Mouse (Mus musculus): ENCODE results near the gene Gm13119.
"Not testable (repeated sequence)": the region's sequence is repeated elsewhere in the genome, so short reads cannot be mapped to it uniquely, and the experiment has no call there.

The Gm13119 gene

GRCm38 (mm10) chr4:144357642-144358041, at the start of gene Gm13119:
TSS of gene Gm13119 (plus strand) at chr4:144357942.
- not testable (repeated sequence) for DNase-seq

- DNase-seq: not testable (repeated sequence)
Observed at GRCm38 (mm10) chr4:144312666-144313460, 44.9 kb upstream of the Gm13119 start.

- not testable (repeated sequence) for DNase-seq
Observed at GRCm38 (mm10) chr4:144329949-144330348, 27.8 kb upstream of the Gm13119 start, which contains the start of gene Gm13128. TSS of gene Gm13128 (plus strand) at chr4:144330249.

DNA sequence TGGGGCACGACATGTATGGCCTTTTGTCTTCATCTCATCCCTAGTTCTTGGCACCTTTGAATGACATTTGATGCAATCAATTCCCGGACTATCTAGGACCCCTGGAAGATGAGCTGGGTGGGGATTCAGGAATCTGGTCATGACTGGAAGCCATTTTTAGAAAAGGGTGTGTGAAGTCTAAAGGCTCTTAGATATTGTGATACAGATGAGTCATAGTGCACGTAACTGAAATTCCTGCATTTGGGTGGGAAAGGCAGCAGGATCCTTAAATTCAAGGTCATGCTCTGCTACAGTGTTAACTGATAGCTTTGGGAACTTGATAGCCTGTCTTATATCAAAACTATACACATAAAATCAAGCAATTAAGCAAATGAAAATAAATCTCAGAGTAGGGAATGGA, 21.9 kb upstream of the Gm13119 start:
- DNase-seq: not testable (repeated sequence)

GRCm38 (mm10) chr4:144377911-144378310, 20.2 kb downstream of the Gm13119 start, which contains the start of gene Pramef20:
TSS of gene Pramef20 (minus strand) at chr4:144377933.
- DNase-seq: no peak

- no peak for DNase-seq
Observed at GRCm38 (mm10) chr4:144396316-144396715, 38.6 kb downstream of the Gm13119 start.

DNA sequence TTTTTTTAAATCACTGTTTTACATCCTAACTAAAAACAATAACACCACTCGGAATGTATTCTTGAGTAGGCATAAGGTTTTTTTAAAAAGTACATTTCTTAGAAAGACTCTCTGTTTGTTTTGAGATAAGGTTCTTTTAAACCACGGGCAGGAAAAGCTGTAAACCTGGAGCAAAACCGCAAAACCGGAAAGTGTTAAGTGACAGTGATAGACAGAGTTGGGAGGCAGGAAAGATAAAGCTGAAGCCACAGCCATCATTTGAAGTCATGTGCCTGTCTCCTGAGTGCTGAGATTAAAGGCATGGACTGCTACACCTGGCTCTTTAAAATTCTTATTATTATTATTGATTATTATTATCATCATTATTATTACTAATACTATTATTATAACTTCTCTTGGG, 45.0 kb downstream of the Gm13119 start:
- DNase-seq: no peak

DNA sequence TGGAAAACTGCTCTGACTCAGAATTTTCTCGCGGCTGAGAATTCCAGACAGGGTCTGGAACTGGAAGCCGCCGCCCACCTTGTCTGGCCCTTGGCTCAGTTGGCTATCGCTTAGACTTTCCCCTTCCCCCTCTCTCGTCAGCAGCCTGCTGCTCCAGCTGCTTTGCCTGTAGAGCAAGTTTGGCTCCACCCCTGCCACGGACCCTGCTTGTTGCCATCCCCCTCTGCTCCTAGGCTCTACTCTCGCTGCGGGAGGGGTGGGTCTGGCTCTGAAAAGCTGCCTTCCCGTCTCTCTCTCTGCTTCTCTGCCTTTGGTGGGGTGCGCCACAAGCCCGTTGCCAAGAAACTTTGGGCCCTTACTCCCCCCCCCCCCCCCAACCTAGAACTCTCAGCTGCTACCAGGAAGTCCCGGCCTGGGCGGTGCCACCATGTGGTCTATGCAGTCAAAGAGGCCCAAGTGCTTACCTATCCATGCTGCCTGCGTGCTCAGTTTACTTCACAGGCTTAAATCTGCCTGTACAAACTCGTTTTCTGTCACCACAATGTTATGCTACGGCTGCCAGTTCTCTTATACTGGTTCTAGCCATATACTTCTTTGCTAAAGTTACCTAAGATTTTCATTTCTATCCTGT, 46.8 kb downstream of the Gm13119 start:
- DNase-seq: peak; percentile 22 to 28

DNA sequence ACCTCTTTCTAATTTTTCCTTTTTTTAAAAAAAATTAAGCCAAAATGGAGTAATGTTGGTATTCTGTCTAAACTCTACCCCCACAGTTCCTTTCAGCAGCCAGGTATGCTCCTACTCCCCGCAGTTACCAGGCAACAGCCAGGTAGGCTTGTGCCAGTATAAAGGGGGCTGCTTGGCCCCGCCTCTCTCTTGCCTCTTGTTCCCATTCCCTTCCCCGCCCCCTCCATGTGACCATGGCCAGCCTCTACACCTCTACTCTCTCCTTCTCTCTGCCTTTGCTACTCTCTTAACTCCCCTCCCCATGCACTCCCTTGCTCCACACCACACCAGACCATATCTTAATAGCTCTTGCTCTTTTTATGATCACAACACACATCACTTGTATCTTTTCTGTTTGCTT, 48.5 kb downstream of the Gm13119 start:
- DNase-seq: no peak

- DNase-seq: no peak
Observed at GRCm38 (mm10) chr4:144408290-144408689, 50.5 kb downstream of the Gm13119 start, which contains the start of gene Pramef12. TSS of gene Pramef12 (minus strand) at chr4:144408464.

All from kidney, postnatal 36 days (tissue).